Mouse (Mus musculus) stomach, embryonic 16.5 days (tissue): ENCODE data around the gene Mtx1. TPM values are rescaled to one million over a fixed set of nuclear protein-coding genes. Genes with fewer than 3 reads are reported as not detected.
A peak's percentile ranks its signal among the peaks of the same experiment; 100 is the strongest.
"Not testable (repeated sequence)": the region's sequence is repeated elsewhere in the genome, so short reads cannot be mapped to it uniquely, and the experiment has no call there.

Source experiments
- ATAC-seq: fragments of 200-750 bp; cut with Nextera tagmentation; 2 replicates; pipeline ENCODE4 v1.8.0; 2017; ENCODE audit warnings: moderate number of reproducible peaks, moderate TSS enrichment; ENCODE audit not compliant: insufficient read depth, low FRiP score
- H3K27ac ChIP-seq: fragments of 300-500 bp; sonication (generic); 2 replicates; pipeline ENCODE4 v1.5.1; 2014; ENCODE audit warnings: low read length
- H3K27me3 ChIP-seq: fragments of 300-500 bp; sonication (generic); 2 replicates; pipeline ENCODE4 v1.6.1; 2014; ENCODE audit warnings: low read length, control low read depth, mixed read lengths; ENCODE audit not compliant: control insufficient read depth, insufficient read depth
- H3K36me3 ChIP-seq: fragments of 300-500 bp; sonication (generic); 2 replicates; pipeline ENCODE4 v1.6.1; 2014; ENCODE audit warnings: low read length; ENCODE audit not compliant: control insufficient read depth, insufficient read depth
- H3K4me1 ChIP-seq: fragments of 300-500 bp; sonication (generic); 2 replicates; pipeline ENCODE4 v1.6.1; 2014; ENCODE audit warnings: low read length, control low read depth, mixed read lengths; ENCODE audit not compliant: control insufficient read depth, insufficient read depth
- H3K4me2 ChIP-seq: fragments of 300-500 bp; sonication (generic); 2 replicates; pipeline ENCODE4 v1.6.1; 2014; ENCODE audit warnings: low read depth, low read length, mixed read lengths
- H3K4me3 ChIP-seq: fragments of 300-500 bp; sonication (generic); replicated peaks from 2 replicates; pipeline ENCODE4 v1.5.1; 2014; ENCODE audit warnings: mild to moderate bottlenecking, low read length
- H3K9ac ChIP-seq: fragments of 300-500 bp; sonication (generic); 2 replicates; pipeline ENCODE4 v1.6.1; 2014; ENCODE audit warnings: low read length
- H3K9me3 ChIP-seq: fragments of 300-500 bp; sonication (generic); replicated peaks from 2 replicates; pipeline ENCODE4 v1.6.1; 2016; ENCODE audit warnings: low read length, control low read depth; ENCODE audit not compliant: control insufficient read depth
- WGBS: fragments of 180-500 bp; shearing (Covaris S2); extraction: QIAGEN DNeasy Blood & Tissue Kit; methylation state at CpG from one replicate; pipeline ENCODE4 v1.1.7; 2014; 5-methylcytosine and 5-hydroxymethylcytosine counted together
- microRNA counts: library from miRNA; unstranded; fragments of <30 nt; microRNA quantifications from one replicate; lab custom pipeline; 2016
- microRNA-seq: library from miRNA; unstranded; fragments of <30 nt; microRNA quantifications from one replicate; pipeline ENCODE4, GENCODE M21; 2016
- polyA plus RNA-seq: library from polyadenylated mRNA; unstranded; fragments of >200 nt; fragmentation: Nextera tagmentation; extraction: Ambion mirVana; gene quantifications from 2 replicates; pipeline ENCODE4 v1.2.1, GENCODE M21; 2015

The Mtx1 gene
- polyA plus RNA-seq, 1 experiment from 2014 or later: 177 TPM

DNA sequence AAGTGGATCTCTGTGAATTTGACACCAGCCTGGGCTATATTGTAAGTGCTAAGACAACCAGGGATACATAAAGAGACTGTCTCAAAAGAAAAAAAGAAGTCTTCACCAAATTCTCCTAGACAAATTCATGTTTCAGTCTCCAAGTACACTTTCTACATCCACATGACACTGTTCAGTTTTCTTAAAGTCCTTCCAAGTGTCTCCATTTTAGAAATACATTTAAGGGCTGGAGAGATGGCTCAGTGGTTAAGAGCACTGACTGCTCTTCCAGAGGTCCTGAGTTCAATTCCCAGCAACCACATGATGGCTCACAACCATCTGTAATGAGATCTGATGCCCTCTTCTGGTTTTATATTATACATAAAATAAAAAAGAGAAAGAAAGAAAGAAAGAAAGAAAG lies 65.7 kb downstream of the Mtx1 start:
- ATAC-seq, H3K4me2 ChIP-seq, H3K36me3 ChIP-seq, H3K27ac ChIP-seq, H3K4me3 ChIP-seq, H3K9me3 ChIP-seq, H3K27me3 ChIP-seq, H3K9ac ChIP-seq: not testable (repeated sequence)
- peaks cover 20% of the 10 kb centered on the region for H3K4me1 ChIP-seq

DNA sequence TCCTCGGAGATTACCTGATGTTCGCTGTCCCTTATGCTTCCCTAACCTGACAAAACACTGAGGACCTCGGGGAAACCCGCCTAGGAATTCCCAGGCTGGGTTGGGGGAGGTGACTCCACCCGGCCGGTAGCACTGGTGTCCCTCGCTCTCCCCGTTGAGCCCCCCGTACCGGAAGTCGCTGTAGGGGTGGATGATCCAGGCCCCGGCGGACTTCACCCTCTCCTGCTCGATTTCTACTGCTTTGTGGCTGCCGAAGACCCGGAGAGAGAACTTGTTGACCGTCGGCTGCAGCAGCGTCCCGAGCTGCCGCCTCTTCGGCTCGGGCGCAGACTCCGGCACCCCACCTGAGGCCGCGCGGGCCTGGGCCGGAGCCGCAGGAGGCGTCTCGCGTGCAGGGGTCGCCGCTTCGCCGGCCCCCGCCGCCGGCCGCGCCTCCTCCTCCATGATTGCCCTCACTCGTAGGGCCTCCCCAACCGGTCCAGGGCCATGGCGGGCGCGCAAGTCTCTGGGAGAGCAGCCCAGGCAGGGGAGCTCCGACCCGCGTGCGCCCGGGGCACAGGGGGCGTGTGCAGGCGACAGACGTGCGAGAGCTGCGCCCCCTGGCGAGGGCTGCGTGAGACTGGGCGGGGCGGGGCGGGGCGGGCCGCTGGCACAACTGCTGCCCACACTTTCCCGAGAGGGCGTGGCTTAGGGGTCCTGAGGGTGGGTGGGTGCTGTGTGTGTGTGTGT lies 67.1 kb downstream of the Mtx1 start, which contains the start of gene Hcn3:
TSS of gene Hcn3 (minus strand) at position 581 of the 729 bp plus-strand sequence.
- no peak within 1 kb of the TSS for H3K27ac ChIP-seq
- no peaks in the 10 kb centered on the region for H3K9me3 ChIP-seq
- 0 out of 2 replicates have a peak, but pooled peaks cover 2% of the 10 kb centered on the region for H3K27me3 ChIP-seq
- H3K9ac ChIP-seq: peak within 1 kb of the TSS; percentile 68
- WGBS: under 1% methylated on average over 66 of the region's 66 CpGs
- no peaks in the 10 kb centered on the region for H3K36me3 ChIP-seq
- H3K4me2 ChIP-seq: peak within 1 kb of the TSS; percentile 99
- peaks cover 12% of the 10 kb centered on the region for H3K4me1 ChIP-seq
- peak; percentile 69 for ATAC-seq
- H3K4me3 ChIP-seq: peak within 1 kb of the TSS; percentile 63

GRCm38 (mm10) chr3:89159211-89159610 lies 67.7 kb downstream of the Mtx1 start:
- Histone ChIP-seq H3K9ac (no peak overlapping the region; the same call in 1 of the 2 replicates), H3K4me3 (peak overlapping the region; percentile 63)

More at GRCm38 (mm10) chr3:89159211-89159610, 67.7 kb downstream of the Mtx1 start:
- Histone ChIP-seq H3K27ac (no peak overlapping the region), H3K4me2 (peak overlapping the region; percentile 99), H3K4me1 (peaks cover 12% of the 10 kb centered on the region), H3K36me3 (no peaks in the 10 kb centered on the region), H3K27me3 (0 out of 2 replicates have a peak, but pooled peaks cover 2% of the 10 kb centered on the region), H3K9me3 (no peaks in the 10 kb centered on the region)
- no peak for ATAC-seq
- WGBS: 3% methylated on average over 13 of the region's 13 CpGs

MicroRNAs encoded within 50 kb of the gene (microRNA counts, 519-probe panel; counts per million panel counts)
- microRNA mmu-miR-92b (lab: Ali Mortazavi, UCI): 821 counts per million, percentile 3 among the panel's probes with 10 or more counts

Small RNAs within 50 kb of the gene (microRNA-seq; reads per million reads assigned to microRNA genes)
- gene Mir92b: 162 reads per million, percentile 59 among the genes with 10 or more reads in this experiment

Other genes starting within 250 kb of the Mtx1 start
- 19.2 and 22.8 TPM in 2 replicates for gene Rusc1, start 133.8 kb downstream of the Mtx1 start, polyA plus RNA-seq
- not detected in 2 replicates for gene Gm43738, start 126.0 kb downstream of the Mtx1 start, polyA plus RNA-seq
- 340 and 368 TPM in 2 replicates for gene Fdps, start 125.1 kb downstream of the Mtx1 start, polyA plus RNA-seq
- 14.3 and 22.0 TPM in 2 replicates for gene Pklr, start 90.9 kb downstream of the Mtx1 start, polyA plus RNA-seq
- 1.7 and 1.8 TPM in 2 replicates for gene Hcn3, start 66.9 kb downstream of the Mtx1 start, polyA plus RNA-seq
- gene Clk2, start 62.3 kb downstream of the Mtx1 start, polyA plus RNA-seq: 18.9 and 19.1 TPM in 2 replicates
- 104 and 113 TPM in 2 replicates for gene Scamp3, start 49.6 kb downstream of the Mtx1 start, polyA plus RNA-seq
- gene Fam189b, start 43.9 kb downstream of the Mtx1 start, polyA plus RNA-seq: 22.0 and 23.9 TPM in 2 replicates
- gene Gba, start 24.2 kb downstream of the Mtx1 start, polyA plus RNA-seq: 55.4 and 63.9 TPM in 2 replicates
- gene Thbs3, start 11.9 kb downstream of the Mtx1 start, polyA plus RNA-seq: 38.8 and 45.2 TPM in 2 replicates
- gene Muc1, start 2.0 kb upstream of the Mtx1 start, polyA plus RNA-seq: 112 and 164 TPM in 2 replicates
- gene Krtcap2, start 18.9 kb upstream of the Mtx1 start, polyA plus RNA-seq: 318 and 325 TPM in 2 replicates
- gene Trim46, start 19.2 kb upstream of the Mtx1 start, polyA plus RNA-seq: 4.4 and 4.8 TPM in 2 replicates
- 119 and 131 TPM in 2 replicates for gene Dpm3, start 32.3 kb upstream of the Mtx1 start, polyA plus RNA-seq
- 81.7 and 83.1 TPM in 2 replicates for gene Slc50a1, start 43.5 kb upstream of the Mtx1 start, polyA plus RNA-seq
- gene Efna1, start 54.1 kb upstream of the Mtx1 start, polyA plus RNA-seq: 41.5 and 44.7 TPM in 2 replicates
- 13.0 and 16.0 TPM in 2 replicates for gene Efna3, start 95.9 kb upstream of the Mtx1 start, polyA plus RNA-seq
- gene Efna4, start 110.9 kb upstream of the Mtx1 start, polyA plus RNA-seq: 15.0 and 15.5 TPM in 2 replicates
- gene Adam15, start 122.9 kb upstream of the Mtx1 start, polyA plus RNA-seq: 61.1 and 69.5 TPM in 2 replicates
- gene Dcst2, start 134.9 kb upstream of the Mtx1 start, polyA plus RNA-seq: 0.45 and 0.49 TPM in 2 replicates
- 0.70 and 0.89 TPM in 2 replicates for gene Dcst1, start 138.2 kb upstream of the Mtx1 start, polyA plus RNA-seq
- gene Zbtb7b, start 167.7 kb upstream of the Mtx1 start, polyA plus RNA-seq: 8.0 and 9.2 TPM in 2 replicates
- gene Lenep, start 175.7 kb upstream of the Mtx1 start, polyA plus RNA-seq: not detected in 2 replicates
- gene Flad1, start 184.8 kb upstream of the Mtx1 start, polyA plus RNA-seq: 27.5 and 28.6 TPM in 2 replicates
- 322 and 323 TPM in 2 replicates for gene Cks1b, start 191.3 kb upstream of the Mtx1 start, polyA plus RNA-seq
- gene Shc1, start 191.4 kb upstream of the Mtx1 start, polyA plus RNA-seq: 96.5 and 103 TPM in 2 replicates
- 21.1 and 23.4 TPM in 2 replicates for gene Pygo2, start 203.1 kb upstream of the Mtx1 start, polyA plus RNA-seq
- gene Pbxip1, start 209.6 kb upstream of the Mtx1 start, polyA plus RNA-seq: 41.8 and 51.2 TPM in 2 replicates
- gene Pmvk, start 227.5 kb upstream of the Mtx1 start, polyA plus RNA-seq: 56.0 and 64.9 TPM in 2 replicates